Mouse (Mus musculus): ENCODE data around the gene Itga8. TPM values are rescaled to one million over a fixed set of nuclear protein-coding genes. Genes with fewer than 3 reads are reported as not detected.

Gene Itga8
- total and polyA plus RNA-seq, 3 experiments, result 3.5 to 10.6 (median 7.5) TPM

DNA sequence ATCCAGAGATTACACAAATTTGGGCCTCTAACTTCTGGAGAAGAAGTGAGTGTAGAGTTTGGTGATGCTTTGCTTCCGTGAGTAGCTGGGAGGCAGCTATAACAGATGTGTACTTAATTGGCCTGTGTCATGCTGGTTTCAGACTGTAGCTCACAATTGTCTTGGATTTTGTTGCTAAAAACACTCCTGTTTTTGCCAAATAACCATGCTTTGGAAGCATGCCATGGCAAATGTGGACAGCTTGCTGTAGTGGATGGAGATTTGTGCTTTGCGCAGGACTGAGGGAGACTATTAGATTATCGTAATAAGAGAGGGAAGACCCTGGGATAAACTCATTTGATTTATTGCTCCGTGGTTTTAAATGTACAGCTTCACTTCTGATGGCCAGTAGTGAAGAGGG is 16.3 kb upstream of the Itga8 start:
- dilution Hi-C loops (cut with MboI; ENCODE audit: extremely low pct_ligation_motif_present, extremely low pct_unique_long_range_greater_than_20kb, low sequenced_read_pairs), result no loop called here
- TF ChIP-seq TBP (conservative IDR thresholded peaks at IDR 0.05; ENCODE audit: low read depth, low read length) (no peak), ZMIZ1 (IDR thresholded peaks at IDR 0.05; ENCODE audit: low read depth, low read length) (no peak), UBTF (IDR thresholded peaks at IDR 0.05; ENCODE audit: low read depth, low read length) (no peak), GABPA (IDR thresholded peaks at IDR 0.05; ENCODE audit: insufficient replicate concordance, low read depth, low read length) (no peak), ETS1 (conservative IDR thresholded peaks at IDR 0.05; ENCODE audit: low read depth, low read length) (no peak), NRF1 (IDR thresholded peaks at IDR 0.05; ENCODE audit: low read depth, low read length) (no peak), KAT2A (IDR thresholded peaks at IDR 0.05; ENCODE audit: insufficient replicate concordance, low read length) (no peak)
- no peaks in the 10 kb centered on the region for H3K27me3 ChIP-seq (replicated peaks)
- DNase-seq (ENCODE audit: extremely low read depth), result no peak
- in situ Hi-C loops (cut with MboI; ENCODE audit: low pct_ligation_motif_present, low pct_unique_long_range_greater_than_20kb, low sequenced_read_pairs), result loop anchor here (25.0 kb wide), 1 partner anchor 306 kb away; no protein-coding TSS in a partner anchor
- H3K79me2 ChIP-seq (replicated peaks; ENCODE audit: control insufficient read depth, extremely low read depth, insufficient read depth, poor library complexity, severe bottlenecking), result no peaks in the 10 kb centered on the region
- H3K4me3 ChIP-seq (replicated peaks in 1 of 3; ENCODE audit: low read depth in 2 of 3, low read length in 2 of 3, poor library complexity in 1 of 3), result no peak overlapping the region
- H3K4me2 ChIP-seq (ENCODE audit: insufficient read depth, low read depth, poor library complexity, severe bottlenecking), result no peak overlapping the region
- no peak overlapping the region for H3K27ac ChIP-seq (ENCODE audit: insufficient read depth, low read depth)
- no peak overlapping the region for H3K9ac ChIP-seq (ENCODE audit: insufficient read depth, low read depth)
- H3K4me1 ChIP-seq (ENCODE audit: control insufficient read depth in 1 of 2, insufficient read depth in 2 of 2), result peaks cover 0 to 35% of the 10 kb centered on the region in 2 experiments; a peak in 3 of 4 replicates
- no peaks in the 10 kb centered on the region for H3K9me3 ChIP-seq (replicated peaks; ENCODE audit: low read length)
- H3K36me3 ChIP-seq (replicated peaks in 1 of 2; ENCODE audit: control insufficient read depth in 1 of 2, insufficient read depth in 1 of 2, low read length in 1 of 2), result no peaks in the 10 kb centered on the region

DNA sequence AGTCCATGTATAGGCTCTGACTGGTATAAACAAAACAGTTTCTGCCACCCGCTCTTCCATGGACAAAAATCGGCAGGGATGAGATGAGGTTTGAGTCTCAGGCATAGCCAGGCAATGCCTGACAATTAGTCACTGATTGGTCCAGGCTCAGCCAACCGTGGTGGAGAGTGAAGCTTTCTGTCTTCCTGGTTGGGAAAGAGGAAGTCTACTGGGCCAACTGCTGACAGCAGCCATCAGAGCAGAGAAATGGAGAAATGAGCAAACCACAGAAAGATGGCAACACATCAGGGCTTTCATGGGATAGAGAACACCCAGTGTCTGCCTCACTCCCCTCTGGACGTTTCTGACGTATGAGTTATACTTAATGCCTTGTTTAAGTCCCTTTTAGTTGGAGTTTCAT is 15.6 kb upstream of the Itga8 start:
- in situ Hi-C loops (cut with MboI; ENCODE audit: low pct_ligation_motif_present, low pct_unique_long_range_greater_than_20kb, low sequenced_read_pairs), result loop anchor here (25.0 kb wide), 1 partner anchor 305 kb away; no protein-coding TSS in a partner anchor
- H3K4me1 ChIP-seq (ENCODE audit: control insufficient read depth in 1 of 2, insufficient read depth in 2 of 2), result peaks cover 0 to 35% of the 10 kb centered on the region in 2 experiments; a peak in 3 of 4 replicates
- H3K9ac ChIP-seq (ENCODE audit: insufficient read depth, low read depth), result no peak overlapping the region
- TF ChIP-seq CTCF (conservative IDR thresholded peaks at IDR 0.05 in 1 of 2, IDR thresholded peaks at IDR 0.05 in 1 of 2; ENCODE audit: low read depth in 2 of 2, low read length in 2 of 2), result no peak
- TF ChIP-seq NRF1 (IDR thresholded peaks at IDR 0.05; ENCODE audit: low read depth, low read length), result 0 out of 2 replicates have a peak, but pooled peaks have one; percentile 16
- TF ChIP-seq ELF1 (IDR thresholded peaks at IDR 0.05; ENCODE audit: low read depth, low read length), result peak; percentile 81
- no peak for TF ChIP-seq MEF2A (IDR thresholded peaks at IDR 0.05; ENCODE audit: borderline replicate concordance, low read depth, low read length)
- peak; percentile 55 for TF ChIP-seq EP300 (IDR thresholded peaks at IDR 0.05; ENCODE audit: low read length)
- no peak for TF ChIP-seq JUN (IDR thresholded peaks at IDR 0.05; ENCODE audit: insufficient read depth, low read depth, low read length)
- TF ChIP-seq POLR2A (IDR thresholded peaks at IDR 0.05; ENCODE audit: low read depth, low read length), result no peak; the same call in 1 of the 2 replicates
- no peaks in the 10 kb centered on the region for H3K36me3 ChIP-seq (replicated peaks in 1 of 2; ENCODE audit: control insufficient read depth in 1 of 2, insufficient read depth in 1 of 2, low read length in 1 of 2)
- H3K4me2 ChIP-seq (ENCODE audit: insufficient read depth, low read depth, poor library complexity, severe bottlenecking), result no peak overlapping the region
- peak; percentile 89 for DNase-seq (ENCODE audit: extremely low read depth)
- no peak overlapping the region for H3K27ac ChIP-seq (ENCODE audit: insufficient read depth, low read depth)
- H3K9me3 ChIP-seq (replicated peaks; ENCODE audit: low read length), result no peaks in the 10 kb centered on the region
- no peaks in the 10 kb centered on the region for H3K79me2 ChIP-seq (replicated peaks; ENCODE audit: control insufficient read depth, extremely low read depth, insufficient read depth, poor library complexity, severe bottlenecking)
- H3K4me3 ChIP-seq (replicated peaks in 1 of 3; ENCODE audit: low read depth in 2 of 3, low read length in 2 of 3, poor library complexity in 1 of 3), result peak overlapping the region in 1 of 3 experiments; percentile 8
- dilution Hi-C loops (cut with MboI; ENCODE audit: extremely low pct_ligation_motif_present, extremely low pct_unique_long_range_greater_than_20kb, low sequenced_read_pairs), result no loop called here
- no peaks in the 10 kb centered on the region for H3K27me3 ChIP-seq (replicated peaks)

GRCm38 (mm10) chr2:12316361-12316760 is 14.6 kb upstream of the Itga8 start:
- Histone ChIP-seq H3K27ac (ENCODE audit: insufficient read depth, low read depth) (no peak overlapping the region), H3K4me1 (ENCODE audit: control insufficient read depth in 1 of 2, insufficient read depth in 2 of 2) (peaks cover 0 to 35% of the 10 kb centered on the region in 2 experiments; a peak in 3 of 4 replicates), H3K27me3 (replicated peaks) (no peaks in the 10 kb centered on the region), H3K9ac (ENCODE audit: insufficient read depth, low read depth) (no peak overlapping the region), H3K4me2 (ENCODE audit: insufficient read depth, low read depth, poor library complexity, severe bottlenecking) (no peak overlapping the region), H3K9me3 (replicated peaks; ENCODE audit: low read length) (no peaks in the 10 kb centered on the region), H3K4me3 (replicated peaks in 1 of 3; ENCODE audit: low read depth in 2 of 3, low read length in 2 of 3, poor library complexity in 1 of 3) (peak overlapping the region in 1 of 3 experiments; percentile 49), H3K36me3 (replicated peaks in 1 of 2; ENCODE audit: control insufficient read depth in 1 of 2, insufficient read depth in 1 of 2, low read length in 1 of 2) (no peaks in the 10 kb centered on the region), H3K79me2 (replicated peaks; ENCODE audit: control insufficient read depth, extremely low read depth, insufficient read depth, poor library complexity, severe bottlenecking) (no peaks in the 10 kb centered on the region)
- dilution Hi-C loops (cut with MboI; ENCODE audit: extremely low pct_ligation_motif_present, extremely low pct_unique_long_range_greater_than_20kb, low sequenced_read_pairs) (no loop called here), in situ Hi-C loops (cut with MboI; ENCODE audit: low pct_ligation_motif_present, low pct_unique_long_range_greater_than_20kb, low sequenced_read_pairs) (loop anchor here (25.0 kb wide), 1 partner anchor 304 kb away; no protein-coding TSS in a partner anchor)
- TF ChIP-seq RCOR1 (conservative IDR thresholded peaks at IDR 0.05; ENCODE audit: low read depth, low read length) (no peak), JUN (IDR thresholded peaks at IDR 0.05; ENCODE audit: insufficient read depth, low read depth, low read length) (no peak), ELF1 (IDR thresholded peaks at IDR 0.05; ENCODE audit: low read depth, low read length) (no peak), EP300 (IDR thresholded peaks at IDR 0.05; ENCODE audit: low read length) (no peak), POLR2AphosphoS2 (IDR thresholded peaks at IDR 0.05; ENCODE audit: low read depth, low read length) (no peak), E2F4 (IDR thresholded peaks at IDR 0.05; ENCODE audit: insufficient replicate concordance, low read depth, low read length) (no peak), NELFE (IDR thresholded peaks at IDR 0.05; ENCODE audit: low read depth, low read length) (no peak), BHLHE40 (IDR thresholded peaks at IDR 0.05; ENCODE audit: low read depth, low read length) (no peak), MAZ (IDR thresholded peaks at IDR 0.05; ENCODE audit: low read depth, low read length) (no peak), GABPA (IDR thresholded peaks at IDR 0.05; ENCODE audit: insufficient replicate concordance, low read depth, low read length) (no peak), JUND (conservative IDR thresholded peaks at IDR 0.05; ENCODE audit: low read depth, low read length) (no peak)
- no peak for DNase-seq (ENCODE audit: extremely low read depth)

Measured in CH12.LX (cell line).